Mouse (Mus musculus) brain, embryonic 14.5 days (tissue): ENCODE data around the gene Mrpl44.

ENCODE experiments used
- CTCF ChIP-seq: fragments of 200-500 bp; IDR thresholded peaks from 2 replicates; pipeline ENCODE4 v1.5.1; 2012; ENCODE audit warnings: inconsistent platforms, mild to moderate bottlenecking, moderate library complexity, borderline replicate concordance; ENCODE audit not compliant: insufficient read depth, insufficient read length; ENCODE audit errors: extremely low read depth
- POLR2A ChIP-seq: fragments of 200-500 bp; IDR thresholded peaks from 2 replicates; pipeline ENCODE4 v1.6.1; 2012; ENCODE audit warnings: mild to moderate bottlenecking, inconsistent platforms, borderline replicate concordance; ENCODE audit not compliant: poor library complexity, insufficient read depth, insufficient read length, severe bottlenecking; ENCODE audit errors: extremely low read depth

- TF ChIP-seq CTCF (no peak), POLR2A (no peak)
Observed at GRCm38 (mm10) chr1:79755376-79755775, 20.4 kb upstream of the Mrpl44 start.
